14 mouse cellular contexts compared by ENCODE assay signal in genomic region chr9:29791199-29791915, GRCm38 (mm10).
DNase-seq lines count a peak whose midpoint lies in the region; ATAC-seq and TF ChIP-seq lines count a peak whose summit lies in the region.
"Had no signal": no experiment of that assay in that cellular context is flagged by ENCODE, and none has a peak within 500 bp of the region (broad histone marks: within the 10 kb centered on the region; RNA-seq: fewer than 3 reads in every experiment).

No protein-coding gene starts in this region.

- no peaks in the 10 kb centered on the region for H3K27me3 ChIP-seq in hindbrain, embryonic 13.5 days
- H3K27me3 ChIP-seq in hindbrain, embryonic 11.5 days (ENCODE audit: control insufficient read depth, insufficient read depth, low read length), result no peaks in the 10 kb centered on the region
- no peaks in the 10 kb centered on the region; the same call in 1 of the 2 replicates for H3K27me3 ChIP-seq in cerebellum, adult 2 months (ENCODE audit: control insufficient read depth, insufficient read depth, low read length)
- peaks cover 30% of the 10 kb centered on the region for H3K27me3 ChIP-seq in forebrain, embryonic 16.5 days (replicated peaks; ENCODE audit: control insufficient read depth, insufficient read depth, low read length)
- no peaks in the 10 kb centered on the region for H3K27me3 ChIP-seq in intestine, postnatal 0 days (replicated peaks; ENCODE audit: control insufficient read depth, insufficient read depth, low read length)

- ATAC-seq in hindbrain, embryonic 13.5 days (ENCODE audit: low FRiP score), result peak; percentile 28; the same call in 1 of the 2 replicates
- ATAC-seq in hindbrain, embryonic 11.5 days (ENCODE audit: low FRiP score), result no peak
- ATAC-seq in forebrain, embryonic 16.5 days, result peak; percentile 83
- ATAC-seq in intestine, postnatal 0 days, result no peak

- H3K9me3 ChIP-seq in hindbrain, embryonic 13.5 days, result peaks cover 6% of the 10 kb centered on the region; the same call in 1 of the 2 replicates
- no peaks in the 10 kb centered on the region for H3K9me3 ChIP-seq in hindbrain, embryonic 11.5 days (ENCODE audit: control insufficient read depth, low read length)
- H3K9me3 ChIP-seq in forebrain, embryonic 16.5 days (ENCODE audit: control insufficient read depth, low read length), result peaks cover 6% of the 10 kb centered on the region
- H3K9me3 ChIP-seq in intestine, postnatal 0 days (ENCODE audit: control insufficient read depth), result no peaks in the 10 kb centered on the region

- H3K27ac ChIP-seq in hindbrain, embryonic 13.5 days, result peak overlapping the region; percentile 56
- no peak overlapping the region for H3K27ac ChIP-seq in hindbrain, embryonic 11.5 days (ENCODE audit: low read depth, low read length)
- H3K27ac ChIP-seq in cerebellum, adult 2 months (ENCODE audit: insufficient read depth, low read length), result no peak overlapping the region; the same call in 1 of the 2 replicates
- no peak overlapping the region for H3K27ac ChIP-seq in forebrain, embryonic 16.5 days (ENCODE audit: low read length)
- H3K27ac ChIP-seq in intestine, postnatal 0 days (ENCODE audit: low read depth, low read length), result no peak overlapping the region

- no peak overlapping the region for H3K4me2 ChIP-seq in hindbrain, embryonic 13.5 days
- no peak overlapping the region for H3K4me2 ChIP-seq in hindbrain, embryonic 11.5 days (replicated peaks; ENCODE audit: low read depth, low read length)
- no peak overlapping the region for H3K4me2 ChIP-seq in forebrain, embryonic 16.5 days (ENCODE audit: low read length)
- no peak overlapping the region for H3K4me2 ChIP-seq in intestine, postnatal 0 days (replicated peaks; ENCODE audit: low read depth)

- H3K9ac ChIP-seq in hindbrain, embryonic 13.5 days, result no peak overlapping the region
- no peak overlapping the region for H3K9ac ChIP-seq in hindbrain, embryonic 11.5 days (ENCODE audit: low read depth, low read length)
- H3K9ac ChIP-seq in forebrain, embryonic 16.5 days (replicated peaks; ENCODE audit: low read depth, low read length), result no peak overlapping the region
- no peak overlapping the region for H3K9ac ChIP-seq in intestine, postnatal 0 days (ENCODE audit: low read depth, low read length)

- no peak overlapping the region for H3K4me3 ChIP-seq in hindbrain, embryonic 13.5 days
- H3K4me3 ChIP-seq in hindbrain, embryonic 11.5 days (ENCODE audit: low read depth, low read length), result no peak overlapping the region
- H3K4me3 ChIP-seq in cerebellum, adult 2 months (replicated peaks; ENCODE audit: insufficient read depth, low read depth, low read length), result no peak overlapping the region
- H3K4me3 ChIP-seq in forebrain, embryonic 16.5 days (replicated peaks; ENCODE audit: low read length), result no peak overlapping the region
- H3K4me3 ChIP-seq in intestine, postnatal 0 days (ENCODE audit: low read depth, low read length), result no peak overlapping the region
- H3K4me3 ChIP-seq: erythroblast, embryonic 14.5 days had no signal

- intact Hi-C loops in gastrocnemius, postnatal 14 days (cut with DNase I; ENCODE audit: low total_unique reads), result no loop called here

- TF ChIP-seq POLR2A in cerebellum, adult 2 months (IDR thresholded peaks at IDR 0.05; ENCODE audit: borderline replicate concordance, insufficient read depth, low read length), result no peak

- H3K4me1 ChIP-seq in hindbrain, embryonic 13.5 days (replicated peaks), result peaks cover 8% of the 10 kb centered on the region
- no peaks in the 10 kb centered on the region for H3K4me1 ChIP-seq in hindbrain, embryonic 11.5 days (replicated peaks; ENCODE audit: control insufficient read depth, insufficient read depth, low read length)
- peaks cover 17% of the 10 kb centered on the region for H3K4me1 ChIP-seq in cerebellum, adult 2 months (ENCODE audit: control insufficient read depth, insufficient read depth, low read length)
- peaks cover 12% of the 10 kb centered on the region for H3K4me1 ChIP-seq in forebrain, embryonic 16.5 days (replicated peaks; ENCODE audit: control insufficient read depth, insufficient read depth, low read length)
- H3K4me1 ChIP-seq in intestine, postnatal 0 days (replicated peaks; ENCODE audit: control insufficient read depth, insufficient read depth, low read length), result no peaks in the 10 kb centered on the region

- H3K36me3 ChIP-seq in hindbrain, embryonic 13.5 days, result no peaks in the 10 kb centered on the region
- H3K36me3 ChIP-seq in hindbrain, embryonic 11.5 days (ENCODE audit: control insufficient read depth, insufficient read depth, low read length), result no peaks in the 10 kb centered on the region
- H3K36me3 ChIP-seq in forebrain, embryonic 16.5 days (ENCODE audit: control insufficient read depth, insufficient read depth), result no peaks in the 10 kb centered on the region
- H3K36me3 ChIP-seq in intestine, postnatal 0 days (ENCODE audit: control insufficient read depth, insufficient read depth), result no peaks in the 10 kb centered on the region

- no peak for DNase-seq in hindbrain, embryonic 11.5 days (ENCODE audit: low spot score)
- peak; percentile 81 to 94 for DNase-seq in cerebellum, adult 2 months
- peak; percentile 39 to 54 for DNase-seq in layer of hippocampus, postnatal 10 days (ENCODE audit: low spot score in 2 of 2)
- DNase-seq in gastrocnemius, postnatal 14 days, result no peak
- DNase-seq in ovary, postnatal 36 days (ENCODE audit: low spot score), result no peak
- DNase-seq: B cell, adult 2 months; kidney, postnatal 36 days; liver; lung, postnatal 14 days; spleen, adult 18-20 months had no signal

- TF ChIP-seq CTCF in cerebellum, adult 2 months (IDR thresholded peaks at IDR 0.05; ENCODE audit: borderline replicate concordance, insufficient read depth, low read depth, low read length), result no peak
- no peak for TF ChIP-seq CTCF in intestine, postnatal 0 days (IDR thresholded peaks at IDR 0.05; ENCODE audit: low read depth)

- WGBS in hindbrain, embryonic 13.5 days, result 59% methylated on average over 10 of the region's 10 CpGs
- 67% methylated on average over 10 of the region's 10 CpGs for WGBS in hindbrain, embryonic 11.5 days
- 10% methylated on average over 10 of the region's 10 CpGs for whole genome bisulfite sequencing in cerebellum, adult 2 months
- WGBS in forebrain, embryonic 16.5 days, result 28% methylated on average over 10 of the region's 10 CpGs
- 63% methylated on average over 10 of the region's 10 CpGs for WGBS in intestine, postnatal 0 days

Comparison
In these comparisons a context has a peak if more than half of its experiments do, and no peak if none do; other contexts are left out.
1. ATAC-seq: peak in hindbrain, embryonic 13.5 days (single experiment) and forebrain, embryonic 16.5 days (single experiment); none in hindbrain, embryonic 11.5 days (single experiment) and intestine, postnatal 0 days (single experiment).
2. DNase-seq: peak in cerebellum, adult 2 months (2 of 2) and layer of hippocampus, postnatal 10 days (2 of 2); none in hindbrain, embryonic 11.5 days (single experiment), gastrocnemius, postnatal 14 days (single experiment) and ovary, postnatal 36 days (single experiment).